Mouse (Mus musculus): ENCODE measurements around the gene Atp8b2. TPM values are rescaled to one million over a fixed set of nuclear protein-coding genes. Genes with fewer than 3 reads are reported as not detected.

Gene Atp8b2
- polyA plus RNA-seq (2017; shearing (Covaris generic)) = 35.5 TPM

GRCm38 (mm10) chr3:89963221-89963763, at the start of gene Atp8b2:
Atp8b2 (minus strand) TSS chr3:89963508.

DNA sequence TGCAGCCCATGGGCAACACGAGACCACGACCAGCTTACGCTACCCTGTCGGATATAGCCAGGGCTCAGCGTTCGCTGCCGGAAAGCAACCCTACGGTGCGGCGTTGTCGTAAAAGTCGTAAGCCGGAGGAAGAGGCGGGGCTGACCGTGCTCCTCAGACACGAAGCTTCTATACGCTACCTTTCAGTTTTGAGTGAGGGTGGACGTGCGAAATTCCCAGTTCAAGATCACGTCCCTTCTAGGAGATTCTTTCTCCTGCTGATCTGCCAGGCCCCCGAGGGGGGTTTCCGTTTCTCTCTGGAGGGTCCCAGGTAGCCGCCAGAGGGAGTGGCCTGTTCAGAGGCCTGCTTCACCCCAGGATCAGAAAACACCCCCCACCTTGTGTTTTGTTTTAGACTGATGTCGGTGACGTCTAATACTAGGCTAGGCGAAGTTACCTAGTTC, 35.3 kb upstream of the Atp8b2 start, which contains the start of gene Hax1:
TSS of gene Hax1 (minus strand) at position 169 of the 443 bp plus-strand sequence.

DNA sequence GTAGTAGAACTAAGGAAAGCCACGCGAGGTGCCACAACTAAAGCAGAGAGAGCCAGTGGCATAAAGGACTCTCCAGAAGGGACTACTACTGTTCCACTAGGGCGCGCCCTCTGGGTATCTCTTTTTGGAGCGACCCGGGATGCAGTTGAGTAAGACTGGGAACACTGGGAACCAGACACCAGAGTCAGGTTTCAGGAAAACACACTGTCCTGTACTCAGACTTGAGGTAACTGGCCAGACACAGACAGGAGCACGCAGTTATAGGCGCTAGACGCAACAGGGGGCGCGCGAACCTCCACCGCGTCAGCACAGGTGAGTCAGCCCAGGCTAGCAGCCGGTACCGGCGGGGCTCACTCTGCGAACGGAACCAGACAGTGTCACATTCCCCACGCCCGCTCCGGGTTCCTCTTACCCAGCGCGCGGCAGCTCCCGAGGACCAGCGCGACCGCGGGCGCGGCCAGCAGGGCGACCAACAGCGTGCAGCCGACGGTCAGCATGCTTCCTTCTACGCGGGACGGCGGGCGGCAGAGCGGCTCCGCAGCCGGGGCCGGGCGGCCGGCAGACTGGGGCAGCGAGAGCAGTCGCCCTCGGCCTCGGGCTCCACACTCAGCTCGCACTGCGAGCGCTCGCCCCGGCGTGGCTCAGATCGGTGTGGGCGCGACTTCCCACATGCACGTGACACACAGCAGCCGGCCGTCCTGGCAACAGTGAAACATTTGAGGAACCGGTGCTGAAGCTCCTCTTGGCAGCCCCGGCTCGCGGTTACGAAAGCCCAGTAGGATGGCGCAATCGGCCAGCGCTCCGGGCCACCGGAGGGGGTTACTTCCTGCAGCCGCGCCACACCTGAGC, 50.5 kb downstream of the Atp8b2 start, which contains the start of gene Il6ra:
TSS of gene Il6ra (minus strand) at position 654 of the 849 bp plus-strand sequence.

Other genes with a start within 250 kb of the Atp8b2 start
- gene Adar, start 248.5 kb downstream of the Atp8b2 start, polyA plus RNA-seq (2017; shearing (Covaris generic)) = 131 TPM
- 1.5 TPM for gene Chrnb2, start 198.9 kb downstream of the Atp8b2 start, polyA plus RNA-seq (2017; shearing (Covaris generic))
- 8.6 TPM for gene Ube2q1, start 189.9 kb downstream of the Atp8b2 start, polyA plus RNA-seq (2017; shearing (Covaris generic))
- gene She, start 132.1 kb downstream of the Atp8b2 start, polyA plus RNA-seq (2017; shearing (Covaris generic)) = 6.6 TPM
- 15.5 TPM for gene Il6ra, start 50.3 kb downstream of the Atp8b2 start, polyA plus RNA-seq (2017; shearing (Covaris generic))
- gene Hax1, start 35.3 kb upstream of the Atp8b2 start, polyA plus RNA-seq (2017; shearing (Covaris generic)) = 114 TPM
- 163 TPM for gene 4933434E20Rik, start 88.1 kb upstream of the Atp8b2 start, polyA plus RNA-seq (2017; shearing (Covaris generic))
- 273 TPM for gene Ubap2l, start 89.1 kb upstream of the Atp8b2 start, polyA plus RNA-seq (2017; shearing (Covaris generic))
- gene Tpm3, start 109.1 kb upstream of the Atp8b2 start, polyA plus RNA-seq (2017; shearing (Covaris generic)) = 945 TPM
- gene Nup210l, start 140.6 kb upstream of the Atp8b2 start, polyA plus RNA-seq (2017; shearing (Covaris generic)) = 0.81 TPM